Mouse (Mus musculus) A20 (cell line): Measurements from ENCODE around the gene Dvl2.

ENCODE experiments used
- DNase-seq: peaks from one replicate; pipeline ENCODE4 v3.0.0-alpha.2; 2011; ENCODE audit warnings: low read depth, low spot score

Dvl2 gene

GRCm38 (mm10) chr11:70027397-70027796, 27.0 kb downstream of the Dvl2 start:
- DNase-seq = no peak

DNA sequence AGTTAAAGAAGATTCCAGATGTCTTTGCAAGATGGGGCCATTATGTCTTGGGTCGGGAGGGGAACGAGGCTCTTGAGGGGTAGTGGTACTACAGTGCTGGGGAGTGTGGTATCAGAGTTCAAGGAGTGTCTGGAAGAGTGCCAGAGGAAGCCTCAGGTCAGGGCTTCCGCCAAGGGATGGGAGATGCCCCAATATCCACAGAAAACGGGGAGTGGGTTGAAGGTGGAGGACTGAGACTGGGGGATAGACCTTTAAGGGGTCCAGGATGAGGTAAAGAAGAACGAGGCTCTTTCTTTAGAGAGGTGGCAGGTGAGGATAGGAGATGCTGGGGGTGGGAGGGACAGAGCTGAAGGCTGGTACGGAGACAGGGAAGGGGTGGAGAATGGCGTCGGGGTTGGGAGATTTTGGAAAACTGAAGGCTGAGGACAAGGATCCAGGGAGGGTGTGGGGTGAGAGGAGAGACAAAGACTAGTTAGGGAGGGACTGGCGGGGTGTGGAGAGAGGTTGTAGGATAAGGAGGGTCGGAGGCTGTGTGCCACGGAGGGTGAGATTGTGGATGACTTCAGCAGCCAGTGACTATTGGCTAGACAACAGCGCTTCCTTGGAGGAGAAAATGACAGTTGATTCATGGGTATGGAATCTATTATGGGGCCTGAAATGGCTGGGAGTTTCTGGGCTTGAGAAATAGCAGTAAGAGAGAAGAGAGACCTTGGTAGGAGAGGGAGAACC, 28.2 kb downstream of the Dvl2 start:
- DNase-seq = no peak

- DNase-seq = peak; percentile 79
These were observed 28.9 kb downstream of the Dvl2 start for GRCm38 (mm10) chr11:70029130-70029801.

GRCm38 (mm10) chr11:70029829-70030550, 29.6 kb downstream of the Dvl2 start:
- DNase-seq = no peak

GRCm38 (mm10) chr11:70030651-70031320, 30.4 kb downstream of the Dvl2 start:
- DNase-seq = no peak

GRCm38 (mm10) chr11:70031321-70031670, 30.9 kb downstream of the Dvl2 start:
- no peak for DNase-seq

- DNase-seq = peak; percentile 44
These were observed 37.8 kb downstream of the Dvl2 start for GRCm38 (mm10) chr11:70038174-70038573.

DNA sequence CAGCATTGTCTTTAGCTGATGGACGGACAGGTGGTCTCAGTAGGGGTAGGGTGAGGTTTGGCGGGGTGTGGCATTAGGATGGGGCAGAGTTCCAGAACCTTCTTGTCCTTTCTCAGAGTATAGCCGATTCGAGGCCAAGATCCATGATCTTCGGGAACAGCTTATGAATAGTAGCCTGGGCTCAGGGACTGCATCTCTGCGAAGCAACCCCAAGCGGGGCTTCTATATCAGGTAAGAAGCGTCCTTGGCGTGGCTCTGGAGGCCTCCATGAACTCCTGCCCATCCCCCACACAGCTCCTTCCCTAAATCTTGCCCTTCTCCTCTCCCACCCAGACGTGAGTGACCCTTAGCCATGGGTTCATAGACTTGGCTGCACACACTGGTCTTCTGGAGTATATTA, 39.2 kb downstream of the Dvl2 start:
- no peak for DNase-seq

DNA sequence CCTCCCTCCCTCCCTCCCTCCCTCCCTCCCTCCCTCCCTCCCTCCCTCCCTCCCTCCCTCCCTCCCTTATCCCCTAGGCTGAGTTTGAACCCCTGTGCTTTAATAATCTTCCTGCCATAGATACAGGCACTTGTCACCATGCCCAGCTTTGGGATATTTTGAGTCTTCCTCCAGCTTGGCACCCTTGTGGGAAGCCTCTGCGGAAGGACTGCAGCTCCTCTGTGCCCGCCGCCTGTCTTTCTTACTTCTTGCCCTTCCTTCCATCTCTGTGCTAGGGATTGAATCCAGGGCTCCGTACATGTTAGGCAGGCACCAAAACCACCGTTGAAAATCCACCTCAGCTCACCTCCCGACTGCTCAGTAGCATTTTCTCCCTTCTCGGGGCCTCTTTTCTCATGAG, 39.8 kb downstream of the Dvl2 start:
- no peak for DNase-seq

DNA sequence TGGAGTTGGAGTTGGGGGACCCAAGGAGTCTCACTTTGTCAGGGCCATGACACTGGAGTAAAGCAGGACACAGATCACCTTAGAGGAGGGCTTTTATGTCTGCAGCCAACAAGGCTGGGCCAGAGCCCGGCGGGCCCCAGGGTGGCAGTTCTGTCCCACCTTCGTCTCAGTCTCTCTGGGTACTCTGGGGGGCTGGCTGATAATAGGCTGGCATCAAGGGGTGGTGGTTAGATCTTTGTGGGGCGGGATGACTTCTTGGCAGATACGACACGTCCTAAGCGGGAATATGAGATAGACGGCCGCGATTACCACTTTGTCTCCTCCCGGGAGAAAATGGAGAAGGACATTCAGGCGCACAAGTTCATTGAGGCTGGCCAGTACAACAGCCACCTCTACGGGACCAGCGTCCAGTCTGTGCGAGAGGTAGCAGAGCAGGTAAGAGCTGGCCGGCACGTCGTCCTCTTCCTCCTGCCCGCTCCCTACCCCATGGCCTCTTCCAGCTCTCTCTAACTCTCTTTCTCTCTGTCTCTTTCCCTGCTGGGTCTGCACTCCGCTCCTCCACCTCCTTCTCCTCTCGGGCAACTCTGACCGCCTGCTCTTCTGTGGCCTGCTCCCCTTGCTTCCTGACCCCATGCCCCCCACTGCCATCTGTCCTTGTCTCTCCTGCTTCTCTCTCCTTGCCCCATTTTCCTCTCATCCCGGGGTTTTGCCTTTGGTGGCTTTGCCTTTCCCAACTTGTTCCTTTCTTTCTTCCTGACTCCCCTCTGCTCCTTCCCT, 42.1 kb downstream of the Dvl2 start:
- no peak for DNase-seq

DNA sequence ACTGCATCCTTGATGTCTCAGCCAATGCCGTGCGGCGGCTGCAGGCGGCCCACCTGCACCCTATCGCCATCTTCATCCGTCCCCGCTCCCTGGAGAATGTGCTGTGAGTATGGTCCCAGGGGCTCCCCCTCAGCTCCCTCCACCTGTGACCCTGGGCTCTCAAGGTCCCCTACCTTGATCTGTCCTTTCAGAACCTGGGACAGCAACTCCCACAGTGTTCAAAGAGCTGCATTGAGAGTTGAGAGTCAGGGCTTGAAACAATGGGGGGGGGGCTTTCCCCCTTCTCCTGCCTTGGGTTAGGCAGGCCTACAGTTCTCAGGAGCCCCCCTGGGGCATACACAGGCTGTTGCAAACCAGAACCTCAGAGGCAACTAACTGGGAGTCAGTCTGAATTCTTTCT, 43.3 kb downstream of the Dvl2 start:
- no peak for DNase-seq

- no peak for DNase-seq
These were observed 45.0 kb downstream of the Dvl2 start for GRCm38 (mm10) chr11:70045435-70045834.

DNA sequence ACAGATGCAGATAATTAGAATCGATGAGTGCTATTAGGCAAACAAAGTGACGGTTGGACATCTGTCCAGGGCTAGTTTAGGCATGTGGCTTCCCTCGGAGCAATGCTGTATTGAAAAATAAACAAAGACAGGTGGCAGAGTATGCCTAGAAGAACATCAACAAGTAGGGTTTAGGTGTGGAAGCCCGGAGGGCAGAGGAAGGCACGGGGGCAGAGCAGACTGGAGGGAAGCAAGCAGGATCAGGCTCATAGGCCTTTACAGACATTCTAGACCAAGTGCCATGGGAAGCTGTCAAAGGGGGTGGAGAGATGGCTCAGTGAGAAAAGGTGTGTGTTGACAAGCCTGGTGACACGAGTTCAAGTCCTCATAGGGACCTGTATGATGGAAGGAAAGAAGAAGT, 49.0 kb downstream of the Dvl2 start:
- DNase-seq = no peak

DNA sequence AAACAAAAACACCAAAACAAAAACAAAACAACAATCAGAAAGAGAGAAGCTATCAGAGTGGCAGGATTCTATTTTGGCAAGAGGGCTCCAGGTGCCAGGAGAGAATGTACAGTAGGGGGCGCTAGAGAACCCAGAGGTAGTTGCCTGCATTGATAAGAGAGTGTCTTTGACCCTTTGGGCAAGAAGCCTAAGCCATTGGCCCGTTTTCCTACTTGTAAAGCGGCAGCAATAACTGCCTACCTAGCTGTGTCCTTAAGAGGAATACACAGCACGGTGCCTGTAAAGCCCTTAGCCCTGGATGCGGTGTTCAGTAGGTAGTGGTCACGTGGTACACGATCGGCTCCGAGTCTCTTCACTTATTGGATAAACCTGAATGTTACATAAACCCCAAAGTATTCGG, 49.4 kb downstream of the Dvl2 start:
- DNase-seq = peak; percentile 39

- no peak for DNase-seq
These were observed 52.8 kb downstream of the Dvl2 start for GRCm38 (mm10) chr11:70053156-70053555.

DNA sequence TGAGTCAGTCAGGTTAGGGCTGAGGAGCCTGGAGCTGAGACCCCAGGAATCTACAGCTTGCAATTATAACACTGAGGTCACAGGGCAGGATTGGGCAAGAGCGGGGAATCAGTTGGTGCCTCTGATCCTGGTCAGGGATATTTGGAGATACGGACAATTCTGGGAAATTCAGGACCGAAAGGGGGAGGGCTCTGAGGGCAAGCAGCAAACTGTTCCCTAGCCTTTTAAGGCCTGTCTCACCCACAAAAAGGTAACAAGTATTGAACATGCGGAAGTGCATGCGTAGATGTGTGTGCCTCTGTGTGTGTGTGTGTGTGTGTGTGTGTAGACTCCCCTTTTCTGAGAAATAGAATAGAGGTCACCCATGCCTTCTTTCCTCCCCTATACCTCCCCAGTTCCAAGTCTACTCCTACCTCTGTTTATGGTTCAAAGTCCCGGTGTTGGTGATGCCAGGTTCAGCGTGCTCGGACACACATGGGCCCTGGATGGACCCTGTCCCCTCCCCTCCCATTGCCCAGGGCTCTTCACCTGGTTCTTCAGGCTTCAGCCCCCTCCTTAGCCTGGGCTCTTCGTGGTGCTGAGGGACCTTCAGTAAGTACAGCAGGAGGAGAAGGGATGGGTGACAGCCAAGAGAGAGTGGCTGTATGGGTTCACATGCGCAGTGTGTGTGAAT, 53.6 kb downstream of the Dvl2 start, which contains the start of gene Asgr1:
Gene Asgr1 (plus strand): TSS at position 188 of the 673 bp plus-strand sequence.
- DNase-seq = no peak

- DNase-seq = peak; percentile 56
These were observed 55.3 kb downstream of the Dvl2 start for GRCm38 (mm10) chr11:70055618-70056214.

DNA sequence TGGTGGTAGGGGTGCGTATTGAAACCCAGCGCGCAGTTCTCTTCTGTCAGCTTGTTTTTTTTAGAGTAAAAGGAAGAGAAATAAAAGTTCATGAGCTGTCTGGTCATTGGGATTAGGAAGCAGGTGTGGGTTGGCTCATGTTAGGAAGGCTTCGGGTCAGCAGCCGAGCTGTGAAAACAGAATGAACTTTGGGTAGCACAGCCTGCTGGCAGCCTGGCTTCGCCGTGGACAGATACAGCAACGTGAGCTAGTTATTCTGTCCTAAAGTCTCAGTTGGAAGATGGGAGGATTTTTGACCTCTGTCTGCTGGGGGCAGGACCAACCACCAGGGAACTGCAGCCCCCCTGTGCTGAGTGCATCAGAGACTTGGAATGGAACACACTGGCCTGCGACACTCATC, 57.4 kb downstream of the Dvl2 start:
- no peak for DNase-seq

GRCm38 (mm10) chr11:70059930-70060329, 59.5 kb downstream of the Dvl2 start:
- DNase-seq = no peak
